Mouse (Mus musculus) CD4-positive naive resting alpha-beta T cell, adult 57 days (primary cell): ENCODE data around the gene Erp29. TPM values are rescaled to one million over a fixed set of nuclear protein-coding genes. Genes with fewer than 3 reads are reported as not detected.

Experiments
- total RNA-seq: library from RNA; stranded (reverse); gene quantifications from one replicate; pipeline ENCODE4 v1.2.4, GENCODE M21; 2023

Erp29 gene
- 69.0 TPM for total RNA-seq

GRCm38 (mm10) chr5:121452026-121452869 is at the start of gene Erp29:
Erp29 (minus strand) TSS chr5:121452506.

GRCm38 (mm10) chr5:121451644-121452025 is 671 bp downstream of the Erp29 start, which contains the start of gene Tmem116:
Tmem116 (plus strand) TSS chr5:121451893.

GRCm38 (mm10) chr5:121397187-121398145 is 54.8 kb downstream of the Erp29 start, which contains the start of gene Naa25:
Naa25 (plus strand) TSS chr5:121397936.

GRCm38 (mm10) chr5:121385461-121386119 is 66.7 kb downstream of the Erp29 start, which contains the start of gene Trafd1:
Trafd1 (minus strand) TSS chr5:121385632.

Other genes with a start within 250 kb of the Erp29 start
- gene Rpl6, start 248.0 kb downstream of the Erp29 start, total RNA-seq = 2,175 TPM
- 68.8 TPM for gene Hectd4, start 232.3 kb downstream of the Erp29 start, total RNA-seq
- 39.3 TPM for gene Trafd1, start 66.9 kb downstream of the Erp29 start, total RNA-seq
- 42.7 TPM for gene Naa25, start 54.6 kb downstream of the Erp29 start, total RNA-seq
- gene Tmem116, start 613 bp downstream of the Erp29 start, total RNA-seq = 0.92 TPM
- gene Adam1b, start 50.9 kb upstream of the Erp29 start, total RNA-seq = not detected
- gene Adam1a, start 93.0 kb upstream of the Erp29 start, total RNA-seq = 10.7 TPM
- gene Gm42878, start 93.0 kb upstream of the Erp29 start, total RNA-seq = not detected
- gene Mapkapk5, start 93.4 kb upstream of the Erp29 start, total RNA-seq = 92.0 TPM
- 126 TPM for gene Aldh2, start 141.3 kb upstream of the Erp29 start, total RNA-seq
- 10.3 TPM for gene Acad12, start 166.4 kb upstream of the Erp29 start, total RNA-seq
- 11.9 TPM for gene Acad10, start 208.0 kb upstream of the Erp29 start, total RNA-seq
- 108 TPM for gene Brap, start 208.1 kb upstream of the Erp29 start, total RNA-seq